15 mouse cellular contexts compared by ENCODE assay signal in genomic region chr4:13201016-13201415, GRCm38 (mm10).
"Had no signal": no experiment of that assay in that cellular context is flagged by ENCODE, and none has a peak within 500 bp of the region (broad histone marks: within the 10 kb centered on the region; RNA-seq: fewer than 3 reads in every experiment).

No protein-coding gene starts in this region.

- ATAC-seq: lung, postnatal 0 days; midbrain, embryonic 13.5 days; midbrain, embryonic 15.5 days had no signal

- H3K4me1 ChIP-seq: lung, embryonic 15.5 days; midbrain, embryonic 13.5 days; midbrain, embryonic 15.5 days; neural tube, embryonic 12.5 days; stomach, embryonic 15.5 days had no signal

- H3K9ac ChIP-seq: lung, embryonic 15.5 days; midbrain, embryonic 13.5 days; midbrain, embryonic 15.5 days; neural tube, embryonic 12.5 days; stomach, embryonic 15.5 days had no signal

- H3K36me3 ChIP-seq: lung, embryonic 15.5 days; midbrain, embryonic 13.5 days; midbrain, embryonic 15.5 days; neural tube, embryonic 12.5 days; stomach, embryonic 15.5 days had no signal

- H3K27ac ChIP-seq: lung, embryonic 15.5 days; midbrain, embryonic 13.5 days; midbrain, embryonic 15.5 days; neural tube, embryonic 12.5 days; stomach, embryonic 15.5 days; stomach, postnatal 0 days had no signal

- DNase-seq: lung, adult 18-20 months; lung, postnatal 14 days; lung, postnatal 4 days; right cerebral cortex, postnatal 14 days; thymus, adult 2 months; thymus, postnatal 25 days; thymus, postnatal 4 days had no signal

- H3K4me3 ChIP-seq: lung, embryonic 15.5 days; midbrain, embryonic 13.5 days; midbrain, embryonic 15.5 days; neural tube, embryonic 12.5 days; stomach, embryonic 15.5 days had no signal

- H3K27me3 ChIP-seq: lung, embryonic 15.5 days; midbrain, embryonic 13.5 days; midbrain, embryonic 15.5 days; neural tube, embryonic 12.5 days; stomach, embryonic 15.5 days had no signal

- H3K4me2 ChIP-seq: lung, embryonic 15.5 days; midbrain, embryonic 11.5 days; midbrain, embryonic 13.5 days; midbrain, embryonic 15.5 days; neural tube, embryonic 12.5 days; stomach, embryonic 15.5 days had no signal

- H3K9me3 ChIP-seq: lung, embryonic 15.5 days; midbrain, embryonic 13.5 days; midbrain, embryonic 15.5 days; neural tube, embryonic 12.5 days; stomach, embryonic 15.5 days had no signal
